Mouse (Mus musculus) ES-Bruce4 (cell line): ENCODE measurements at regions not wholly inside any gene's neighbourhood (a gene's known extent, or its start where the extent isn't known, plus 50 kb on each side); places are given as distances from the start of the nearest gene placed in this dataset.
"Not testable (repeated sequence)": the region's sequence is repeated elsewhere in the genome, so short reads cannot be mapped to it uniquely, and the experiment has no call there.

Source experiments
- CTCF ChIP-seq: IDR thresholded peaks from one replicate; pipeline ENCODE4 v1.8.1; 2011; ENCODE audit warnings: low read depth, low read length
- EP300 ChIP-seq: IDR thresholded peaks from 2 replicates; pipeline ENCODE4 v1.6.1; 2011; ENCODE audit warnings: low read depth, low read length; ENCODE audit not compliant: insufficient read depth

- not testable (repeated sequence) for TF ChIP-seq EP300, CTCF
These were observed 464.8 kb downstream of the Adam6a start for GRCm38 (mm10) chr12:114008491-114008890.
